Mouse (Mus musculus): ENCODE measurements around the gene Pdzk1ip1.
A peak's percentile ranks its signal among the peaks of the same experiment; 100 is the strongest.

The Pdzk1ip1 gene

DNA sequence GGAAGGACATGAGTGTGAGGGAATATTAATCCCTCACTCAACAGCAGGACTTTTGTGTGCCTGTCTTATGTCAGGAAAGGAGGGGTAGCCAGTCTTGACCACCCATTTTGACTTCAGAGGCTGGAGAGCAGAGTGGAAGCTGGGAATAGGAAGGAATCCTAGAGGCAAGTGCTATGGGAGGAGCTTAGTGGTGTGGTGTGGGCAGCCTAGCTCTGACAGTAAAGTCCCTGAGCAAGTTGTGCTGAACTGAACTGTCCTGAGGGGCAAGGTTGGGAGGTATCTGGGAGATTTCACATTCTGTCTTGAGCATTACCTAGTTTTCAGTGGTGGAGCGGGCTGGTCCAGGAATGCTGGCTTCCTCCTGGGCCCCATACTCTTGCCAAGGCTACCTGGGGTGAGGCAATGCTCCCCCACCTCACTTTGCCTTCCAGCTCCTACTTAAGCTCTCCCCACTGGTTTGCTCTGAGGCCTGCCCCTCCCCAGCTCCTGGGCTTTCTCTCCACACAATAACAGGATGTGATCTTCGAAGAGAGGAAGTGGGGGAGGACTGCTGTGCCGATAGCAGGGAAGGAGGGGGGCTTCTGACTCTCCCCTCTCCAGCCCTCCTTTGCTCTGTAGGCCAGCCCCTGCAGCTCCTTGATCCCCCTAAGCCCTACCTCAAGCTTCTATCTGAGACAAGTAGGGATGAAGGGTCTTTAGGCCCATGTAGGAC, 13.1 kb upstream of the Pdzk1ip1 start:
- DNase-seq = no peak

- peak; percentile 38 to 59 for DNase-seq
These were observed 9.4 kb upstream of the Pdzk1ip1 start for GRCm38 (mm10) chr4:115078892-115079820.

GRCm38 (mm10) chr4:115079821-115080349, 8.6 kb upstream of the Pdzk1ip1 start:
- DNase-seq = no peak

GRCm38 (mm10) chr4:115083031-115083430, 5.5 kb upstream of the Pdzk1ip1 start:
- no peak for DNase-seq

DNA sequence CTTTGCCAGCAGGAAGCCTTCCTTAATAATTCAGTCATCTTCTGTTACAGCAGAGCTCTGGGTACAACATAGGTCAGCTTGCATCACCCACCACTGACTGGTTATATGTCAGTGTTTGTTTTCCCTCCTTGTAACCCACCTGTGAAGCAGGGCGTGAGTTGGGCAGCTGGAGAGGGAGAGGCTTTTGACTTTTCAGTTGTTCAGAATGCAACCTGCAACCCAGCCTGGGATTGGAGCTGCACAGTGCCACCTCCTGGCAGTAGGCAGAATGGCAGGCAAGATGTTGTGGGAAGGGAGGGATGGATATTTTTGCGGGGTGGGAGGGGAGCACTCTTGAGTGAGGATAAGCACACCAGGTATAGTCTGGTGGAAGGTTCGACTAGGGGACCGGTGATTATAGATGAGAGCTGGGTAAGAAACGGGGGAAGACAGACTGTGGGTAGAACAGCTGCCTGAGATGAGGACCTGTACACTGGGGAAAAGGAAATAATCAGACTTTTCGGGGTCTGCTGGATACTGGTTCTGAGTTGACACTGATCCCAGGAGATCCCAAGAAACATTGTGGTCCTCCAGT, 2.9 kb upstream of the Pdzk1ip1 start:
- DNase-seq = peak; percentile 62 to 75

GRCm38 (mm10) chr4:115086257-115086656, 2.3 kb upstream of the Pdzk1ip1 start:
- no peak for DNase-seq

DNA sequence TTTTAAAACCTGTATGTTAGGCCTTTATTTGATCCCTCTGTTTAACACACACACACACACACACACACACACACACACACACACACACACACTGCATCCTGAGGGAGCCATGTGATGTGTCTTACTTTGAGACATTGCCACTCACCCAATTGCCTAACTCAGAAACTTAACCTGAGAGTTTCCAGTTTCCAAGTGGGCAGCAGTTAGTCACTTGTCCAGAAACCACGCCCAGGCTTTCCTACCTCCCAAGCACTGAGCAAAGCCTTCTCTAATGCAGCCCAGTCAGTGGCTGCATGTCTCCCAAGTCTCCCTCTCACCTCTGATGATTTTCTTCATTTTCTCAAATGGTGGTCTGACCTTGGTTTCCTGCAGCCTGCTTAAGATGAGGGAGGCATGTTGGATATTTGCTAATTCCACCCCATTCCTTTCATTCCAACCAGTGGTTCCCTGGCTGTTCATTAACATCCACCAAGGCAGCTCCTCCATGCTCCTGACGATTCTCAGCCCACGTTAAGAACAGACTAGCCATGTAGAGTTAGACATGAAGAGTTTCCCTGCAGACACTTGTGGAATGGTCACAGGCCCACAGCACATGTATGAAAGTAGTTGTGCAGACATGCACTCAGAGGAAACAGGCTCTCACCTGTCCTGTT, 1.6 kb upstream of the Pdzk1ip1 start:
- no peak for DNase-seq

GRCm38 (mm10) chr4:115090592-115090991, 2.1 kb downstream of the Pdzk1ip1 start:
- DNase-seq = no peak

DNA sequence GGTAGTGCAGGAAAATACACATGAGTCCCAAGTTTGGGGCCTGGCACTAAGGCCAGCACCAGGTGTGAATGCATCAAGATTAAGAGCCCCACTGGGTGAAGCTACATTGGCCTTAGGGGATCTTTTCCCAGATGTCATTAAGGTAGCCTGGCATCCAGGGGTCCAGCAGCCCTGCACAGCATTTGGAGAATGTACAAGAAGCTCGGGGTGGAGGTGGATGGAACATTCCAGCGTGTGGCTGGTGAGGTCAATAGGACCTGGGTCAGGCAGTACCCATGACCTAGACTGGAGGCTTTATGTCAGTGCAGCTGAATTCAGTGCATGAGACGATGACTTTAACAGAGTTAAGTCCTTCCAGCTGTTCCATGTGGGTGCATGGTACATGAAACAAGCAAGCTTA, 3.3 kb downstream of the Pdzk1ip1 start:
- DNase-seq = no peak

DNA sequence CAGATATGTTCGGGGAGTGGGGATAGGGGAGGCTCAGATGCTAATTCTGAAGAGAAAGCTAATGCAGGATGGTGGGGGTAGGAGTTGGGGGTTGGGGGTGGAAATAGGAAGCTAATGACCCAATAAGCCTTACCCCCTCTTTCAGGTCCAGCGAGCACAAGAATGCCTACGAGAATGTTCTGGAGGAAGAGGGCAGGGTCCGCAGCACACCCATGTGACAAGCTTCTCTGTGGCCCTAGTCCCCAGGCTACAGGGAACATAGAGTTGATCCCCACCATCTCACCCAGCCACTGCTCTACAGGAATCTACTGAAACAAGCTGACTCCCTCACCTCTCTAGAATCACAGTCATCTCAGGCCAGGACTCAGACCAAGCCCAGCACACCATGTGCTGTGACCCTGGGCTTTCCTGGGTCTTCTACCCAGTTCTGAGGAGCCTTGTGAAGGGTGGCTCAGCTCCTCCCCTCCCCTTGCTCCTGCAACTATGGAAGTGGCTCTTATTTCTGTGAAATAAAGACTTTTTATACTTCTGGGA, 4.9 kb downstream of the Pdzk1ip1 start:
- DNase-seq = no peak

DNA sequence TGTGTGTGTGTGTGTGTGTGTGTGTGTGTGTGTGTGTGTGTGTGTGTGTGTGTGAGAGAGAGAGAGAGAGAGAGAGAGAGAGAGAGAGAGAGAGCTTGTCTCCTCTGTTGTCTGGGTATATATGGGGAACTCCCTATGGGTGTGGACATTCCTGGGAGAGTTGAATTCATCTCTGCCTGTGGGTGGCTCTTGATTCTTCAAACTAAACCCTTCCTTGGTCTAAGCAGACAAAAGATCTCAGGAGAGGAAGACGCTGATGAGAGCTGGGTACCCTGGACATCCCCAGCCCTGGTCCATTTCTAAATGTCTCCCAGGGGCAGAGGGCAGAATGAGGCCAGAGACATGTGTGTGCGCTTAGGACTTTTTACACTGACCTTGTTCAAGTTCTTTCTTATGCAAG, 5.5 kb downstream of the Pdzk1ip1 start:
- no peak for DNase-seq

GRCm38 (mm10) chr4:115095671-115096434, 7.3 kb downstream of the Pdzk1ip1 start:
- peak; percentile 31 to 35 for DNase-seq

DNA sequence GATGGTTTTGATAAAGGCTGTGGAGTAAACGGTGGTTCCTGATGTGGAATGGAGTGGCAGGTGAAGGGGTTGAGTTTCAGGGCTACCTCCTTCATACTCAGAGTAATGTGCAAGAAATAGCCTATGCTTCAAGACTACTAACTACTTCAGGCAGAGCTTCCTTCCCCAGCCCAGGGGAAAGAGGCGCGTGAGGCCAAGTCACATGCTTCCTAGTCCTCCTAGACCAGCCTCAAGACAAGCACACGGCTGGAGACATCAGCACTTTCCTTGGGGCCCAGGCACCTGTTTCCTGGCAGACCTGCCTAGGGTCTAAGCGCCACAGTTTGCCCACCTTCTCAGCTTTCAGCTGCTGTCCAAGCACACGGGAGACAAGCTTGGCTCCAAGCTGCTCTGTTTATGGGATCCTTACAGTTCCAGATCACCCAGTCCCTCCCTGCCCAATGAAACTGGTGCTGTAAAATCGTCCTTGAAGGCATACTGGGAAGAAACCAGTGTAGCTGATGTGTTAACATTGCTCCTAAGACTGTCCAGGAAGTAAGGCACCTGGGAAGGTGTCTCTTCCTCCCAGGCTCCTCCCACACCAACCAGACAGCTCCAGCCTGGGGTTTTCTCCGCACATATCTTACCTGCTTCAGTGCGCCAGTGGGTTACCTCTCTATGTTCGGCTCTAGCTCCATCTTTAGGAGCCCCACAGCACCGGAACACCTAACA, 8.1 kb downstream of the Pdzk1ip1 start:
- no peak for DNase-seq

- DNase-seq = peak; percentile 50 to 62
These were observed 8.6 kb downstream of the Pdzk1ip1 start for GRCm38 (mm10) chr4:115097146-115097496.

DNA sequence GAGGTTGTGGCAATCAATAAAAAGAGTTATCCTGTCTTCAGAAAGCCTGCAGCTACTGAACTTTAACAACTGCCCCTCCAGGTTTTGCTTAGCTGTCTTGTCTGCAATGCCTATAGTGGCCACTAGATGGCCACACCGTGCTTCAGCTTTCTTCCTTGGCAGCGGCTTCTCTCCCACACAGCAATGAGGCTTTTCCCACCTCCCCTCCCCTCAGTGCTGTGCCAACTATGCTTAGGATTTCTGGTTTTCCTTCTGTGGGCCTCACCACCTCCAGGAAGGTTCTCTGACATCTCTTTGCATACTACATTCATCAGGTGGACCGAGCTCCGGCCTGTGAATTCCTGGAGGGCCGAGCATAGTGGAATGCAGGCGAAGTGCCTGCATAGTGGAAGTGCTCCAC, 13.2 kb downstream of the Pdzk1ip1 start:
- DNase-seq = peak; percentile 79 to 83

DNA sequence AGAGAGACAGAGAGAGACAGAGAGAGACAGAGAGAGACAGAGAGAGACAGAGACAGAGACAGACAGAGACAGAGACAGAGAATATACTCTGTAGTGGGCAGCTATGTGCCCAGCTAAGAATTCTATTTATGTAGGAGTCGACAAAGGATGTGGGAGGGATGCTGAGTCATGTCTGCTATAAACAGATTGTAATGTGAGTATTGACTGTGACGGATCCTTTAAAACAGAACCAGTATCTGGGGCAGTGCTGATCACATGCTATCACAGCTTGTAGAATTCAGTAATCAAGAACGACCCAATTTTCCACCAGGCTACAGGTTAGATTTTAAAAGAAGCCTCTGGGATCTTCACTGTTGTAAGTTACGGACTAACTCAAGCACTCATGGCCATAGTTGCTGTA, 15.0 kb downstream of the Pdzk1ip1 start:
- no peak for DNase-seq

DNA sequence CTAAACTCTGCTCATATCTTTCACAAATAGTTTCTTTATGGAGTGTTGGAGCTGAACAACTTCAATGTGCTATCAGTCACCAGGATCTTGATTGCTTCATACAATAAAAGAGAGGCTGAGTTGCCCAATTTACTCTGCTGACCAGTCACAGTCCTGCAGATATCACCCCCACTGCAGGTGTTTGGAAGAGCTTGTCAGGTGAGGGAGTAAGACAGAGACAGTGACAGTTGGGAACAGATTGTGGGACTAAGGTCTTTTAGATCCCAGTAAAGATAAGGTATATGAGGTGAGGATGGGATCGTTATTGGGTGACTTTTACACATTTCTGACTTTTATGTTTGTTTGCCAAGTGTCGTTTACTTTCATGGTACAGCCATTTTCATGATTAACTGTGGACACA, 22.7 kb downstream of the Pdzk1ip1 start:
- no peak for DNase-seq

GRCm38 (mm10) chr4:115113266-115113665, 24.8 kb downstream of the Pdzk1ip1 start:
- no peak for DNase-seq

DNA sequence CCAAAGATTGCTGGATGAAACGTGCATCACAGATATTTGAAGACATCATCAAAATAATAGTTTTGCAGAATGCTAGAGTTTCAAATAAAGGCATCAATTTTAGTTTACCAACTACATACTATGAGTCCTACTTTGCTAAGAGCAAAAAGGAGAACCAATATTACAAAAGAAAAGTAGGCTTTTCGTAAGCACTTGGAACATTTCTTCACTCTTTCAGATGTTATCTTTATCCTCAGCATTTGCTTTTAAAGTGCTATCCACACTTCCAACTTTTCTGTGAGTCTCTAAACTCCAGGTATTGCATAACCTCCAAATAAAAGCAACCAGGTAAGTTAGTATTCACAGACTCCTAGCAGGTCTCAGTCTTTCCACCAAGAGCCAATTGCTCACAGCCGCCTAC, 31.1 kb downstream of the Pdzk1ip1 start:
- no peak for DNase-seq

DNA sequence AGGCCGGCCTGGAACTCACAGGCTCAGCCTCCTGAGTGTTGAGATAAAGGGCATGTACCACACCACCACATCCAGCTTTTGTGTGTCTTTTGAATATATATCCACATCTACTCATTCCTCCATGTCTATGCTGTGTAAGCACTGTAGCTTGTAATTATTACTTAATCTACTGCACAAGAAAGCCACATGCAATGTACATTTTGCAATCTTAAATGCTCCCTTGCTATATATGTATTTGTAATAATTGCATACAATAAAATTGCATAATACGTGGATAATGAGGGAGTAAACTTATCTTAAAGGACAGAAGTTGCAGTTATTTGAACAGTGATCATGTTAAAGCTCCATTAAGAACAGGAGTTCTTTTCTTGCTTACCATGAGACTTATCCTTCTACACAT, 32.7 kb downstream of the Pdzk1ip1 start:
- DNase-seq = no peak

DNA sequence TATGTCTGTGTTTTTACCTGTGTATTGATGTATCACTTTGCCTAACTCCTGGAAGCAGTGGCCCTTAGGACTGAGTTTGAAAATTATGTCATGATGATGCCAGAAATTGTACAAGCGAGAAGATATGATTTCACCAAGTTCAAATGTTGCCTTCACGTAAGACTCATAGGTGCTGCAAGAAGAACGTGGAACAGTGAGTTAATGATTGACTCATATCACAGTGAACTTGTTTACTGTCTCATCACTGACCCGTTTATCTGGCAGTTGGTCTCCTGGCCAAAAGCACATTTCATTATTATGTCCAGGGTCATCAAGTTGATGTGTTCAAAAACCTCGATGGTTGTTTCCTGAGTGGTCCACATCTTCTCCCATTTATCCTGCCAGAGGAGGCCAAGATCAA, 33.1 kb downstream of the Pdzk1ip1 start:
- no peak for DNase-seq

All from cerebellum, postnatal 14 days (tissue).